In genomic region chrX:169922541-169922940, GRCm38 (mm10) we compare ENCODE assay signal across 27 mouse cellular contexts.
DNase-seq lines count a peak whose midpoint lies in the region; ATAC-seq lines count a peak whose summit lies in the region.
"Had no signal": no experiment of that assay in that cellular context is flagged by ENCODE, and none has a peak within 500 bp of the region (broad histone marks: within the 10 kb centered on the region; RNA-seq: fewer than 3 reads in every experiment).

No protein-coding gene starts in this region.

- H3K4me3 ChIP-seq in forebrain, embryonic 12.5 days (replicated peaks), result no peak overlapping the region
- no peak overlapping the region for H3K4me3 ChIP-seq in forebrain, embryonic 10.5 days
- no peak overlapping the region for H3K4me3 ChIP-seq in hindbrain, embryonic 12.5 days
- H3K4me3 ChIP-seq in hindbrain, embryonic 13.5 days, result no peak overlapping the region
- no peak overlapping the region for H3K4me3 ChIP-seq in midbrain, embryonic 14.5 days (replicated peaks; ENCODE audit: low read depth, low read length)
- no peak overlapping the region for H3K4me3 ChIP-seq in midbrain, embryonic 15.5 days
- H3K4me3 ChIP-seq: heart, adult 2 months; heart, embryonic 10.5 days; heart, embryonic 13.5 days; intestine, embryonic 15.5 days had no signal

- H3K27ac ChIP-seq in forebrain, embryonic 12.5 days, result 0 out of 2 replicates have a peak overlapping the region, but pooled peaks have one; percentile 50
- no peak overlapping the region for H3K27ac ChIP-seq in forebrain, embryonic 10.5 days
- H3K27ac ChIP-seq in hindbrain, embryonic 12.5 days, result 0 out of 2 replicates have a peak overlapping the region, but pooled peaks have one; percentile 62
- H3K27ac ChIP-seq in hindbrain, embryonic 13.5 days, result no peak overlapping the region; the same call in 1 of the 2 replicates
- 0 out of 2 replicates have a peak overlapping the region, but pooled peaks have one; percentile 54 for H3K27ac ChIP-seq in midbrain, embryonic 14.5 days (replicated peaks; ENCODE audit: low read depth, low read length)
- no peak overlapping the region for H3K27ac ChIP-seq in midbrain, embryonic 15.5 days
- H3K27ac ChIP-seq: heart, adult 2 months; heart, embryonic 10.5 days; heart, embryonic 13.5 days; intestine, embryonic 15.5 days had no signal

- H3K27me3 ChIP-seq in forebrain, embryonic 12.5 days, result peaks cover 32% of the 10 kb centered on the region
- H3K27me3 ChIP-seq in forebrain, embryonic 10.5 days (ENCODE audit: poor library complexity, severe bottlenecking), result peaks cover 93% of the 10 kb centered on the region
- H3K27me3 ChIP-seq in hindbrain, embryonic 12.5 days, result peaks cover 23% of the 10 kb centered on the region
- H3K27me3 ChIP-seq in hindbrain, embryonic 13.5 days, result peaks cover 46% of the 10 kb centered on the region; the same call in 1 of the 2 replicates
- no peaks in the 10 kb centered on the region for H3K27me3 ChIP-seq in midbrain, embryonic 14.5 days (ENCODE audit: control insufficient read depth, insufficient read depth, low read length)
- H3K27me3 ChIP-seq in midbrain, embryonic 15.5 days (replicated peaks), result no peaks in the 10 kb centered on the region
- H3K27me3 ChIP-seq: CH12.LX; intestine, embryonic 15.5 days; Patski had no signal

- WGBS in forebrain, embryonic 12.5 days, result 24% methylated on average over 2 of the region's 2 CpGs
- 62% methylated on average over 2 of the region's 2 CpGs for WGBS in forebrain, embryonic 10.5 days
- 64% methylated on average over 2 of the region's 2 CpGs for WGBS in hindbrain, embryonic 12.5 days
- WGBS in hindbrain, embryonic 13.5 days, result 42% methylated on average over 2 of the region's 2 CpGs
- WGBS in midbrain, embryonic 14.5 days, result 31% methylated on average over 2 of the region's 2 CpGs
- 39% methylated on average over 2 of the region's 2 CpGs for WGBS in midbrain, embryonic 15.5 days

- no peaks in the 10 kb centered on the region for H3K9me3 ChIP-seq in forebrain, embryonic 12.5 days
- no peaks in the 10 kb centered on the region for H3K9me3 ChIP-seq in forebrain, embryonic 10.5 days
- no peaks in the 10 kb centered on the region for H3K9me3 ChIP-seq in hindbrain, embryonic 12.5 days (replicated peaks)
- H3K9me3 ChIP-seq in hindbrain, embryonic 13.5 days, result no peaks in the 10 kb centered on the region
- H3K9me3 ChIP-seq in midbrain, embryonic 14.5 days (ENCODE audit: control insufficient read depth, low read length), result no peaks in the 10 kb centered on the region
- H3K9me3 ChIP-seq in midbrain, embryonic 15.5 days, result no peaks in the 10 kb centered on the region
- H3K9me3 ChIP-seq: G1E; heart, embryonic 10.5 days; heart, embryonic 13.5 days; intestine, embryonic 15.5 days had no signal

- no peak overlapping the region for H3K4me2 ChIP-seq in forebrain, embryonic 12.5 days
- H3K4me2 ChIP-seq in hindbrain, embryonic 12.5 days (replicated peaks), result no peak overlapping the region
- H3K4me2 ChIP-seq in hindbrain, embryonic 13.5 days, result no peak overlapping the region
- no peak overlapping the region for H3K4me2 ChIP-seq in midbrain, embryonic 14.5 days (ENCODE audit: low read length)
- H3K4me2 ChIP-seq in midbrain, embryonic 15.5 days, result no peak overlapping the region
- H3K4me2 ChIP-seq: heart, embryonic 13.5 days; intestine, embryonic 15.5 days had no signal

- DNase-seq in forebrain, embryonic 10.5 days (ENCODE audit: extremely low spot score, low spot score), result no peak
- peak; percentile 56 for DNase-seq in midbrain, embryonic 14.5 days
- no peak for DNase-seq in kidney, postnatal 36 days
- DNase-seq: adrenal gland, postnatal 10 days; adrenal gland, postnatal 36 days; B cell, adult 2 months; cerebellum, adult 11 months; cerebellum, adult 2 months; cerebellum, adult 9-11 months; cerebellum, postnatal 25 days; embryo, embryonic 11 days; gastrocnemius, postnatal 10 days; gastrocnemius, postnatal 36 days; heart, adult 2 months; heart, postnatal 14 days; heart, postnatal 4 days had no signal

- H3K9ac ChIP-seq in forebrain, embryonic 12.5 days, result no peak overlapping the region
- no peak overlapping the region for H3K9ac ChIP-seq in hindbrain, embryonic 12.5 days
- H3K9ac ChIP-seq in hindbrain, embryonic 13.5 days, result no peak overlapping the region
- H3K9ac ChIP-seq in midbrain, embryonic 14.5 days (replicated peaks; ENCODE audit: low read length), result no peak overlapping the region
- no peak overlapping the region for H3K9ac ChIP-seq in midbrain, embryonic 15.5 days
- H3K9ac ChIP-seq: heart, embryonic 13.5 days; intestine, embryonic 15.5 days had no signal

- no peaks in the 10 kb centered on the region for H3K36me3 ChIP-seq in forebrain, embryonic 12.5 days (replicated peaks)
- peaks cover 8% of the 10 kb centered on the region for H3K36me3 ChIP-seq in forebrain, embryonic 10.5 days (replicated peaks)
- no peaks in the 10 kb centered on the region for H3K36me3 ChIP-seq in hindbrain, embryonic 12.5 days
- no peaks in the 10 kb centered on the region for H3K36me3 ChIP-seq in hindbrain, embryonic 13.5 days
- H3K36me3 ChIP-seq in midbrain, embryonic 14.5 days (ENCODE audit: control insufficient read depth, insufficient read depth, low read length), result no peaks in the 10 kb centered on the region
- H3K36me3 ChIP-seq in midbrain, embryonic 15.5 days (replicated peaks), result no peaks in the 10 kb centered on the region
- H3K36me3 ChIP-seq: G1E; intestine, embryonic 15.5 days had no signal

- peaks cover 42% of the 10 kb centered on the region for H3K4me1 ChIP-seq in forebrain, embryonic 12.5 days
- H3K4me1 ChIP-seq in forebrain, embryonic 10.5 days, result peaks cover 80% of the 10 kb centered on the region
- peaks cover 6% of the 10 kb centered on the region; the same call in 1 of the 2 replicates for H3K4me1 ChIP-seq in hindbrain, embryonic 12.5 days
- peaks cover 11% of the 10 kb centered on the region for H3K4me1 ChIP-seq in hindbrain, embryonic 13.5 days (replicated peaks)
- peaks cover 13% of the 10 kb centered on the region; the same call in 1 of the 2 replicates for H3K4me1 ChIP-seq in midbrain, embryonic 14.5 days (ENCODE audit: control insufficient read depth, insufficient read depth, low read length)
- H3K4me1 ChIP-seq in midbrain, embryonic 15.5 days, result peaks cover 7% of the 10 kb centered on the region; the same call in 1 of the 2 replicates
- H3K4me1 ChIP-seq: heart, embryonic 10.5 days; intestine, embryonic 15.5 days had no signal

- no peak for ATAC-seq in forebrain, embryonic 12.5 days (ENCODE audit: low FRiP score)
- no peak for ATAC-seq in hindbrain, embryonic 12.5 days (ENCODE audit: low FRiP score)
- ATAC-seq in hindbrain, embryonic 13.5 days (ENCODE audit: low FRiP score), result no peak
- no peak for ATAC-seq in midbrain, embryonic 14.5 days (ENCODE audit: low FRiP score, low TSS enrichment)
- no peak for ATAC-seq in midbrain, embryonic 15.5 days (replicated peaks)
- ATAC-seq: hindbrain, embryonic 16.5 days; intestine, embryonic 15.5 days; Patski had no signal

Comparison
In these comparisons a context has a peak if more than half of its experiments do, and no peak if none do; other contexts are left out.
1. H3K27ac ChIP-seq: peak in forebrain, embryonic 12.5 days (single experiment), hindbrain, embryonic 12.5 days (single experiment) and midbrain, embryonic 14.5 days (single experiment); none in forebrain, embryonic 10.5 days (single experiment), hindbrain, embryonic 13.5 days (single experiment) and midbrain, embryonic 15.5 days (single experiment).